Mouse (Mus musculus) G1E (cell line): ENCODE measurements around the gene Lrba.

Experiments used
- CTCF ChIP-seq: IDR thresholded peaks from 2 replicates; pipeline ENCODE4 v1.5.1; 2012; ENCODE audit warnings: low read depth, low read length, inconsistent platforms, mixed read lengths
- GATA1 ChIP-seq: IDR thresholded peaks from 2 replicates; pipeline ENCODE4 v1.6.1; 2012; ENCODE audit warnings: borderline replicate concordance, low read length, inconsistent platforms, mixed read lengths
- POLR2AphosphoS5 ChIP-seq: IDR thresholded peaks from 2 replicates; pipeline ENCODE4 v1.6.1; 2012; ENCODE audit warnings: low read depth, low read length, inconsistent platforms; ENCODE audit not compliant: insufficient replicate concordance

DNA sequence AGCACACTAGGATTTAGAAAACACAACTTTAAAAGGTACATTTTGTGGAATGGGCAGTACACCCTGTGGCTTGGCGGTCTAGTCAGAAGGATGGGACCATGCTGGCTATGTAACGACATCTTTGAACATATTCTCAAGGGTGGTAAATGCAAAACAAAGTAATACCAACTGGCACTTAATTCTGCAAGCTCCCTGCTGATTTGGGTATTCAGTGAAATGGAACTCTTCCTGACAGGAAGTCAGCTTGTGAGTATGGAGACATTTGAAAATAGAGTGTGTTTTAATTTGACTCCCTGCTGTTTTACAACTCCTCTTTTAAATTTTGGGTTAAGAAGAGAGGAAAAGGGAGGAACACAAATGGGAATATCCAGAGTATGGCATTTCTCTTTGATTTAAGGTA, 158.1 kb downstream of the Lrba start:
- TF ChIP-seq CTCF (no peak), POLR2AphosphoS5 (no peak), GATA1 (no peak)
